ENCODE assay signal across 10 mouse cellular contexts in the genomic region with DNA sequence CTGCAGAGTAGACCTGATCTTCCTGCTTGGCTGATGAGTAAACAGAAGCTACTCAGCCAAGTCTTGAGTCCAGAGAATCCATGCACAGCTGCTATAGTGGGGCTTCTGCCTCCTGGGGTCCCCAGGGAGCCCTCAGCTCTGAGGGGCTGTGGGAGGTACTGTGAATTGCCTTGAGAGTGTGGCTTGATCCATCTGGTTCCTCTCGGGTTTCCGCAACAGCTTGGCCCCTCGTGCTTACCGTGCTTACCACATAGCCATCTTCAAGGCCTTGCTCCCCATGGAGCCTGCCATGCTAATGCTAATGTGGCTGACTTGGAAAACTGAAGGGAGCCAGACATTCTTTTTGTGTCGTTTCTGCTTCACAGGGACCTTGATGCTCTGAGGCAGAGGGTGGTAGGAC. TPM values are rescaled to one million over a fixed set of nuclear protein-coding genes. Genes with fewer than 3 reads are reported as not detected.
DNase-seq lines count a peak whose midpoint lies in the region; ATAC-seq and TF ChIP-seq lines count a peak whose summit lies in the region.
"Had no signal": no experiment of that assay in that cellular context is flagged by ENCODE, and none has a peak within 500 bp of the region (broad histone marks: within the 10 kb centered on the region; RNA-seq: fewer than 3 reads in every experiment).

No protein-coding gene starts in this region.

- H3K27me3 ChIP-seq in forebrain, embryonic 16.5 days (replicated peaks; ENCODE audit: control insufficient read depth, insufficient read depth, low read length), result no peaks in the 10 kb centered on the region
- no peaks in the 10 kb centered on the region for H3K27me3 ChIP-seq in midbrain, embryonic 13.5 days
- H3K27me3 ChIP-seq: heart, embryonic 12.5 days had no signal

- TF ChIP-seq CTCF in lung, adult 2 months (IDR thresholded peaks at IDR 0.05; ENCODE audit: insufficient read depth, low read length), result no peak

- no peaks in the 10 kb centered on the region for H3K36me3 ChIP-seq in forebrain, embryonic 16.5 days (ENCODE audit: control insufficient read depth, insufficient read depth)
- no peaks in the 10 kb centered on the region for H3K36me3 ChIP-seq in midbrain, embryonic 13.5 days
- H3K36me3 ChIP-seq: heart, embryonic 12.5 days had no signal

- no peak overlapping the region for H3K4me2 ChIP-seq in forebrain, embryonic 16.5 days (ENCODE audit: low read length)
- H3K4me2 ChIP-seq in midbrain, embryonic 13.5 days (replicated peaks), result no peak overlapping the region
- H3K4me2 ChIP-seq: heart, embryonic 12.5 days had no signal

- no peak for TF ChIP-seq POLR2A in lung, adult 2 months (IDR thresholded peaks at IDR 0.05; ENCODE audit: borderline replicate concordance, extremely low read depth, low read depth, low read length)

- no peak overlapping the region for H3K4me3 ChIP-seq in forebrain, embryonic 16.5 days (replicated peaks; ENCODE audit: low read length)
- H3K4me3 ChIP-seq in midbrain, embryonic 13.5 days (replicated peaks), result no peak overlapping the region
- no peak overlapping the region for H3K4me3 ChIP-seq in lung, adult 2 months (replicated peaks; ENCODE audit: extremely low read depth, low read depth, low read length)
- H3K4me3 ChIP-seq: heart, embryonic 12.5 days had no signal

- H3K4me1 ChIP-seq in forebrain, embryonic 16.5 days (replicated peaks; ENCODE audit: control insufficient read depth, insufficient read depth, low read length), result peaks cover 17% of the 10 kb centered on the region
- H3K4me1 ChIP-seq in midbrain, embryonic 13.5 days (replicated peaks), result peaks cover 5% of the 10 kb centered on the region
- H3K4me1 ChIP-seq in lung, adult 2 months (ENCODE audit: control insufficient read depth, insufficient read depth, low read length), result no peaks in the 10 kb centered on the region

- 17% methylated on average over 5 of the region's 5 CpGs for WGBS in forebrain, embryonic 16.5 days
- WGBS in midbrain, embryonic 13.5 days, result 20% methylated on average over 5 of the region's 5 CpGs
- 52% methylated on average over 5 of the region's 5 CpGs for WGBS in lung, adult 2 months

- H3K9ac ChIP-seq in forebrain, embryonic 16.5 days (replicated peaks; ENCODE audit: low read depth, low read length), result no peak overlapping the region
- H3K9ac ChIP-seq in midbrain, embryonic 13.5 days (replicated peaks), result no peak overlapping the region
- H3K9ac ChIP-seq: heart, embryonic 12.5 days had no signal

- DNase-seq in heart, adult 11 months, result peak; percentile 82
- no peak for DNase-seq in heart, adult 8-10 months (ENCODE audit: low spot score)
- peak; percentile 40 for DNase-seq in brain, adult 2 months (ENCODE audit: low read depth, low spot score)
- DNase-seq in urinary bladder, postnatal 25 days (ENCODE audit: low spot score), result no peak
- DNase-seq in lung, adult 18-20 months, result no peak
- DNase-seq in lung, adult 2 months, result no peak
- DNase-seq: lung, postnatal 36 days had no signal

- no peak overlapping the region for H3K27ac ChIP-seq in forebrain, embryonic 16.5 days (ENCODE audit: low read length)
- peak overlapping the region; percentile 5; the same call in 1 of the 2 replicates for H3K27ac ChIP-seq in midbrain, embryonic 13.5 days

- no peaks in the 10 kb centered on the region for H3K9me3 ChIP-seq in forebrain, embryonic 16.5 days (ENCODE audit: control insufficient read depth, low read length)
- no peaks in the 10 kb centered on the region for H3K9me3 ChIP-seq in midbrain, embryonic 13.5 days
- H3K9me3 ChIP-seq: heart, embryonic 12.5 days had no signal

- peak; percentile 34; the same call in 1 of the 2 replicates for ATAC-seq in forebrain, embryonic 16.5 days
- ATAC-seq in midbrain, embryonic 13.5 days, result peak; percentile 85

RNA-seq across cellular contexts. Expression of a gene that starts 6.8 kb away (rescaled TPM):
- total RNA-seq in heart, adult 8-10 months (2022), result 1 to 10 TPM; 8.7 to 9.9 (median 9.3) TPM
- polyA plus RNA-seq in forebrain, embryonic 16.5 days (2015; fragmentation: Nextera tagmentation; extraction: Ambion mirVana), result 7.2 and 8.1 TPM in 2 replicates
- polyA plus RNA-seq in midbrain, embryonic 13.5 days (2015; fragmentation: Nextera tagmentation; extraction: Ambion mirVana), result 4.6 and 5.2 TPM in 2 replicates
- polyA plus RNA-seq in lung, adult 2 months (2012; rRNA removed), result 6.1 and 9.0 TPM in 2 replicates

RNA-seq across cellular contexts. Expression of a gene that starts 34.3 kb away (rescaled TPM):
- total RNA-seq in heart, adult 8-10 months (2022), result 100 to 1,000 TPM; 726 to 851 (median 790) TPM
- polyA plus RNA-seq in forebrain, embryonic 16.5 days (2015; fragmentation: Nextera tagmentation; extraction: Ambion mirVana), result 249 and 250 TPM in 2 replicates
- polyA plus RNA-seq in midbrain, embryonic 13.5 days (2015; fragmentation: Nextera tagmentation; extraction: Ambion mirVana), result 254 TPM in 2 replicates
- polyA plus RNA-seq in lung, adult 2 months (2012; rRNA removed), result 30.3 and 53.1 TPM in 2 replicates

RNA-seq across cellular contexts. Expression of a gene that starts 52.0 kb away (rescaled TPM):
- total RNA-seq in heart, adult 8-10 months (2022), result 1 to 10 TPM in 2 of 4 experiments, under 1 TPM in 2; 0.44 to 1.4 (median 1.1) TPM
- polyA plus RNA-seq in forebrain, embryonic 16.5 days (2015; fragmentation: Nextera tagmentation; extraction: Ambion mirVana), result 0.44 TPM in 1 of 2 replicates, not detected in the other
- not detected in 2 replicates for polyA plus RNA-seq in midbrain, embryonic 13.5 days (2015; fragmentation: Nextera tagmentation; extraction: Ambion mirVana)
- 12.7 and 24.4 TPM in 2 replicates for polyA plus RNA-seq in lung, adult 2 months (2012; rRNA removed)

Comparison
In these comparisons a context has a peak if more than half of its experiments do, and no peak if none do; other contexts are left out.
1. DNase-seq: peak in heart, adult 11 months (single experiment) and brain, adult 2 months (single experiment); none in heart, adult 8-10 months (single experiment), urinary bladder, postnatal 25 days (single experiment), lung, adult 18-20 months (0 of 2) and lung, adult 2 months (single experiment).